Mouse (Mus musculus) lung, postnatal 0 days (tissue): Measurements from ENCODE around the gene Rps6kc1.
A peak's percentile ranks its signal among the peaks of the same experiment; 100 is the strongest.

Experiments used
- CTCF ChIP-seq: IDR thresholded peaks from 2 replicates; pipeline ENCODE4 v1.5.1; 2016; ENCODE audit warnings: antibody characterized with exemption, mild to moderate bottlenecking
- EP300 ChIP-seq: IDR thresholded peaks from 2 replicates; pipeline ENCODE4 v1.6.1; 2016; ENCODE audit warnings: antibody characterized with exemption, mild to moderate bottlenecking, control low read depth

DNA sequence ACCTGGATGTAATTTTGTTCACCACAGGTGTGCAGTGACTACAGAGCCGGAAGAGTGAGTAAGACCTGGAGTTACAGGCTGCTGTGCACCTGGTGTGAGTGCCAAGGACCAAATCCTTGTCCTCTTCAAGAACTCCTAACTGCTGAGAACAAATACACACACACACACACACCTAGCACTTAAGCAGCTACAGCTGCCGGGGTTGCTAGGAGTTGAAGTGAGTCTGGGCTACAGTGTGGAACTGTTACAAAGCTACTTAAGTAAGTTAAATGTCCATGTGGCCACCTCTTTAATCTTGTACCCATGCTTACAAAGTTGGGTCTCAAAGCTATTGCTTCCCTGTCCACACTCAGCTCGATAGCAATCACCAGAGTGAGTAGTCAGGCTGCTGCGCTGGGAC is 25.6 kb downstream of the Rps6kc1 start:
- TF ChIP-seq CTCF: no peak
- TF ChIP-seq EP300: peak; percentile 51
